Mouse (Mus musculus) cortical plate, adult 2 months (tissue): ENCODE measurements around the gene Pde4c. TPM values are rescaled to one million over a fixed set of nuclear protein-coding genes. Genes with fewer than 3 reads are reported as not detected.

Experiments
- H3K27ac ChIP-seq: fragments of 200-500 bp; 2 replicates; pipeline ENCODE4 v1.5.1; 2012; ENCODE audit warnings: low read length, control low read depth, inconsistent platforms; ENCODE audit not compliant: insufficient read depth
- H3K4me1 ChIP-seq: fragments of 200-500 bp; 2 replicates; pipeline ENCODE4 v1.6.1; 2011; ENCODE audit warnings: low read length; ENCODE audit not compliant: control insufficient read depth, insufficient read depth
- H3K4me3 ChIP-seq: fragments of 200-500 bp; 2 replicates; pipeline ENCODE4 v1.5.1; 2011; ENCODE audit warnings: mild to moderate bottlenecking, low read length, control low read depth; ENCODE audit not compliant: insufficient read depth
- CTCF ChIP-seq: fragments of 200-500 bp; IDR thresholded peaks from 2 replicates; pipeline ENCODE4 v1.5.1; 2011; ENCODE audit warnings: mild to moderate bottlenecking, control low read depth, low read length; ENCODE audit not compliant: insufficient read depth; ENCODE audit errors: extremely low read depth
- POLR2A ChIP-seq: fragments of 200-500 bp; IDR thresholded peaks from 2 replicates; pipeline ENCODE4 v1.6.1; 2011; ENCODE audit warnings: mild to moderate bottlenecking, low read length, control low read depth; ENCODE audit not compliant: insufficient read depth; ENCODE audit errors: extremely low read depth
- polyA plus RNA-seq: library from polyadenylated mRNA; depleted of rRNA; stranded (reverse); fragments of >200 nt; gene quantifications from 2 replicates; pipeline ENCODE4 v1.2.3, GENCODE M21; 2012

Gene Pde4c
- polyA plus RNA-seq, 1 experiment: 4.8 TPM

DNA sequence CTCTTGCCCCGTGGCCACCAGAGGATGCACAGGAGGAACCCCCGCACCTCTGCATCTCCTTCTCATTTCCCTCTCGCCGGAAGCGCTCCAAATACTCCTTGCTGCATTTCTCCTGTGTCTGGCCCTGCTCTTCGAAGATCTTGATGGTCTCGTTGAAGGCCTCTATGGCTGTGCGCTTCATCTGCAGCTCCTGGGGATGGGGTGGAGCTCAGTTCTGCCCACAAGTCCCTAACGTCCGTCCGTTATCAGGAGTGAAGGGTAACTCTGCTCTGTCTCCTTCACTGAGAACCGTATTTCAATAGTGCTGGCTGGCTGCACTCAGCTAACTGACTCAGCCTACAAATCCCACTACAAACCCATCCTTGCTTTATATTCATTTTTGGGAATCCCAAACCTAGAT, 46.3 kb downstream of the Pde4c start:
- Histone ChIP-seq H3K4me1 (peaks cover 8% of the 10 kb centered on the region), H3K4me3 (no peak overlapping the region), H3K27ac (no peak overlapping the region)
- no peak for TF ChIP-seq CTCF
- TF ChIP-seq POLR2A: no peak

DNA sequence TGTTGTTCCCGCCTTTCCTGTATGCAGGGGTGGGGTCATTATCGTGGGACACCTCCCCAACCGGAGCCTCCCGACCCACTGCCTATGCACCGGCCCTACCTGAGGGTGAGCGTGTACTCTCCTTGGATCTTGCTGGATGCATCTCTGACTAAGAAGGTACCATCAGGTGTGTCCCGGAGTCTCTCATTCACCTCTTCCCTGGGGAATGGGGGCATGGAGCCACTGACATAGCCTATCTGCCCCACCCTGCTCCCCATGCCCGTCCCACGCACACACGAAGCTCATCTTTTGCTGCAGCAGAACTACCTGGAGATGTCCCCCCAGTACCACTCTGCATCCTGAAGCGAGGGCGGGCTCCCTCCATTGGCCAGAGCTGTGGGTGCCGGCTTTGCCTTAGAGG, 47.2 kb downstream of the Pde4c start:
- H3K27ac ChIP-seq: no peak overlapping the region
- H3K4me1 ChIP-seq: peaks cover 13% of the 10 kb centered on the region
- TF ChIP-seq POLR2A (no peak), CTCF (no peak)
- no peak overlapping the region for H3K4me3 ChIP-seq

DNA sequence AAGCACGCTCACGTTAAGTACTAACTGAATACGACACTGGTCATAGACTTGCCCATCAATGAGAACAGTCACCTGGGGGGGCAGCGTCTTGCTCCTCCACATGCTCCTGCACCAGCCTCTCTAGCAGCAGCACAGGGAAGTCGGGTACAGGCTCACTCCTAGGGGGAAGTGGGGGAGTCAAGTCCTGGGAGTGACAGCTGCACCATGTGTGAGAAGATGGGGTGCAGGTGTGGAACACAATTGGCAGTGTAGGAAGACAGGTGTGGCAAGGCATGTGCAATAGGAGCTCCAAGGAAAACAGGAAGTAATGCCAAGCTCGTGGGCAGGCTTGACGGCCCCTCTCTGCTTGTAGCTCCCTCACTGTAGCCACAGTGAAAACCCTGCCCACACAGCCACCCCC, 47.7 kb downstream of the Pde4c start:
- TF ChIP-seq POLR2A (no peak), CTCF (no peak)
- Histone ChIP-seq H3K4me1 (peaks cover 10% of the 10 kb centered on the region), H3K27ac (no peak overlapping the region), H3K4me3 (no peak overlapping the region)

DNA sequence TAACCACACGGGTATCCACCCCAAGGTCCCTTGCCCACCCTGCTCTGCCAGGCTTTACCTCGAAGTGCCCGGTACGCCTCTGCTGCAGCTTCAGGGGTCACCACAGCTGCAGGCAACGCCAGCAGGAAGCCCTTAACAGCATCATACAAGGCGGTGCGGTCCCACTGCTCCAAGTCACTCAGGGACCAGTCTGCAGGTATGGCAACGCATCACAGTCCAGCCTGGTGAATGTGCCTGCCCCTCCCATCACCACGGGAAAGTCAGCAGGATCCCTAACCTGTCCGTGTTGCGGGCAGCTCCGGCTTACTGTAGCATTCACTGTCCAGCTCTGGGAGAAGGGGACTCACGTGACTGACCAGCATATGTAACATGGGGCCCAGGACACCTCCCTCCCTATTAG, 48.6 kb downstream of the Pde4c start:
- no peak overlapping the region for H3K4me3 ChIP-seq
- TF ChIP-seq POLR2A (no peak), CTCF (no peak)
- no peak overlapping the region for H3K27ac ChIP-seq
- peaks cover 8% of the 10 kb centered on the region; the same call in 1 of the 2 replicates for H3K4me1 ChIP-seq

DNA sequence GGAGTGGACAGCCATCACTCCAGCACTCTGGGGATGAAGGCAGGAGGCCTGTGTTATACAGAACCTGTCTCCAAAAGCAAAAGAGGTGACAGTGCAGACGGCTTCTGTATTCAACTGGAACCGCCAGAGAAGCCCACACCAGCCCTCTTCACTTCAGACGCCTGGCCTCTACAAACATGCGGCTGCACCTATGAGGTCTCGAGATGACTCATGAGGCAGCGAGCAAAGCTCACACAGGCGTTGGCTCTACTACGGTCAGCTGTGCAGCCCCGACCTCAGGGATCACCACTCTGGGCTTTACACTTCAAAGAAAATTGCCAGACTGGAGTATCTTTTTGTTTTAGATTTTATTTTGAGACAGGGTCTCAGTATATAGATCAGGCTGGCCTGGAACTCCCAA, 49.4 kb downstream of the Pde4c start:
- no peak overlapping the region for H3K4me3 ChIP-seq
- H3K27ac ChIP-seq: no peak overlapping the region
- TF ChIP-seq POLR2A (no peak), CTCF (no peak)
- peaks cover 8% of the 10 kb centered on the region; the same call in 1 of the 2 replicates for H3K4me1 ChIP-seq

DNA sequence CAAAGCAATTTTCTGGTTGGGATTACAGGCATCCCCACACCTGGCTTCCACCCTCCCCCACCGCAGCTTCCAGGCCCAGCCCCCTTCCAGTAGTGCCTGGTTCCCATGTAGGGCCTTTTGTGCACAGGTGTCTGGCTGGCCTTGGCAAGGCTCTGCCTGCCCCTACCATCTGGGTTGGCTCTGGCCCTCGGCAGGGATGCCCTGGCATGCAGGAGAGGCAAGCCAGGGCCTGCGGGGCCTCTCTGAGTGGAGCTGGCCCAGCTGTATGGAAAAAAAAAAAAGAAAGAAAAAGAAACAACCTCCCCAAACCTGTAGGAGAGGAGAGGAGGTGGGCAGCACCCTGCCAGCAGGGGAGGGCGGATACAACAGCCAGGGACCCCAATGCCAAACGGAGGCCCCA, 49.9 kb downstream of the Pde4c start:
- Histone ChIP-seq H3K4me1 (peaks cover 8% of the 10 kb centered on the region; the same call in 1 of the 2 replicates), H3K4me3 (no peak overlapping the region), H3K27ac (peak overlapping the region; percentile 41; the same call in 1 of the 2 replicates)
- TF ChIP-seq POLR2A (no peak), CTCF (no peak)

DNA sequence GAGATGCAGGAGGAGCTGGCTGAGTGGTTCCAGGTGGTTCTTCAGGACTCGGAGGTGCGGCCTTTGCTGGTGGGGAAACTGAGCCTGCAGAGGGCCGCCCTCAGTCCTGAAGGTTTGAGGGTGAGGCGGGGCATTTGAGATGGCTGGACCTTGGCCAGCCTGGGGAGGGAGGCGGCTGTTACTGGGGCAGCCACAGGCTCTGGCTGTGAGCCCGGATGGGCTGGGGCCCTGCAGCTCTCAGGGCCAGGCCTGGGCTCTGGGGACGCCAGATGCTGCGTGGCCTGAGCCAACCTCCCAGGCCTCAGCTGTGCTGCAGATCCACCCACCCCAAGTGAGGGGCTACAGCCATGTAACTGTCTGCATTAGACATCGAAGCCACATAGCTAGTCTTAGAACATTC, 50.3 kb downstream of the Pde4c start:
- H3K4me3 ChIP-seq: no peak overlapping the region
- peak overlapping the region; percentile 41; the same call in 1 of the 2 replicates for H3K27ac ChIP-seq
- TF ChIP-seq POLR2A: no peak
- H3K4me1 ChIP-seq: peaks cover 8% of the 10 kb centered on the region; the same call in 1 of the 2 replicates

DNA sequence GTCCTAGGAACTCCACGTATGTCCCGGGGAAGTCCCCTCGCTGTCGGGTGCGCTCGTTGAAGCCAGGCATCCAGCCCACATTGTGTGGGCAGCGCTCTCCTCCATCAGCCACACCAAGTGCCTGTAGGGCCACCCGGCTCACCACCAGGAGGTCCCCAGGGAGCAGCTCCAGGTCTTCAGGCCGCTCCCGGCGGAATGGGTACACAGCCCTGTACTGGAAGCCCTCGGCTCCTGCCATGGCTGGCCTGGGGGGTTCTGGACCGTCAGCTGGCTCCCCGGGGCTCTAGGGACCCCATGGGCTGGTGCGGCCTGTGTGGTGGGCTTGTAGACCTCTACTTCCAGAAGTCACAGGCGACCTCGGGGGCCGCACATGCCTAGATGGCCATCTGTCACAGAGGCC, 51.2 kb downstream of the Pde4c start:
- peaks cover 8% of the 10 kb centered on the region; the same call in 1 of the 2 replicates for H3K4me1 ChIP-seq
- no peak overlapping the region for H3K4me3 ChIP-seq
- TF ChIP-seq POLR2A: no peak
- no peak for TF ChIP-seq CTCF
- no peak overlapping the region for H3K27ac ChIP-seq

DNA sequence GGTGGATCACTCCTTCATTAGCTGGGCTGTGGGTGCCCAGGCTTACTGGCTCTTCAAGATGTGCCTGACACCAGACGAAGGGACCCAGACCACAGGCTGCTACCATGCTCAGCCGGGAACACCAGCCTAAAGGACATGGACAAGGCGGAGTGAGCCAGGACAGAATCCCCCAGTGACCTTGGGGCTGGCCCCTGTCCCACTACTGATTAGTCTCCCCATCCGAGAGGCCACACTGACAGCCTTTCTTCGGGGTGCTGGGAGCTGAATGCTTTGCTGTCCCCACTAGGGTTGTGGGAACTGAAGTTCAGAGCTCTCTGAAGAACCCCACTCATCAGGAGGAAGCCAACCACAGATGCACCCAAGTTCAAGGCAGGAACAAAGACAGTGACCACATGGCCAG, 51.7 kb downstream of the Pde4c start:
- no peak for TF ChIP-seq POLR2A
- TF ChIP-seq CTCF: no peak
- peaks cover 8% of the 10 kb centered on the region; the same call in 1 of the 2 replicates for H3K4me1 ChIP-seq
- H3K4me3 ChIP-seq: peak overlapping the region; percentile 41
- H3K27ac ChIP-seq: no peak overlapping the region

DNA sequence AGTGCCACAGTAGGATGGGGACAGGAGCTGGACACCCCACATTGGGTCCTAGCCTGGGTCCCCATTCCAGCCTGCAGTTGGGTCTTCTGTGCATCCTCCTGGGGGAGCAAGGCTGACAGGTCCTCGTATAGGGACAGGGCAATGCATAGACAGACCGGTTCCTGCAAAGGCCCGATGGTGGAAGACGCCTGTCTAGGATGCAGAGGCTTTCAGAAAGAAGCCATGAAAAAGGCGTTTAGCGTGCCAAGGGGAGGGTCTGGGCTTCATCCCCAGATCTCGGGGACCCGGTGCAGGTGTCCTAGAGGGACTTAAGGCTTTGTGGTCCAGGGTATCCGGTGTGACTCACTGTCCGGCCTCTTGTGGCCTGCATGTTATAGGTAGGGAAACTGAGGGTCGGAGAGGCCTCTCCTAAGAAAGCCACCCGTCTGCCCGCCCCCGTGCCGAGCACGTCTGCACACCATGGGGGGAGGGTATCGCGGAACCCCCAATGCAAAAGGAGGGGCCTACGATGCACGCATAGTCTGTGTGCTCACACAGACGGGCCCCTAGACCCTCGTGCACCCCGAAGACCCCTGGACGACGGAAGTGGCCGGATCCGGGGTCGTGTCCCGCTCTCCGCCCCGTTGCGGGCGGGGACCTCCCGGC, 52.5 kb downstream of the Pde4c start:
- Histone ChIP-seq H3K27ac (peak overlapping the region; percentile 94), H3K4me1 (peaks cover 8% of the 10 kb centered on the region; the same call in 1 of the 2 replicates), H3K4me3 (peak overlapping the region; percentile 41)
- TF ChIP-seq POLR2A (no peak), CTCF (no peak)
